Mouse (Mus musculus) C2C12 (cell line): ENCODE measurements around the gene Aqp8.

Source experiments
- CTCF ChIP-seq: IDR thresholded peaks from one replicate; pipeline ENCODE4 v1.5.1; 2011; ENCODE audit not compliant: control insufficient read depth, insufficient read depth, insufficient read length
- FOSL1 ChIP-seq: IDR thresholded peaks from one replicate; pipeline ENCODE4 v1.8.0; 2011; ENCODE audit warnings: mild to moderate bottlenecking, low read length; ENCODE audit not compliant: poor library complexity, insufficient read depth, severe bottlenecking
- MYOD1 ChIP-seq: IDR thresholded peaks from one replicate; pipeline ENCODE4 v1.6.1; 2011; ENCODE audit warnings: low read depth; ENCODE audit not compliant: control insufficient read depth, insufficient read length
- USF1 ChIP-seq: IDR thresholded peaks from one replicate; pipeline ENCODE4 v1.6.1; 2011; ENCODE audit warnings: low read depth, mild to moderate bottlenecking, control low read depth, moderate library complexity

- TF ChIP-seq USF1 (no peak), CTCF (no peak), FOSL1 (no peak), MYOD1 (no peak)
Measured at GRCm38 (mm10) chr7:123430411-123430705, 31.7 kb upstream of the Aqp8 start.
